Mouse (Mus musculus): ENCODE results near the gene Llgl2.

The Llgl2 gene

GRCm38 (mm10) chr11:115823774-115824740 is at the start of gene Llgl2:
Gene Llgl2, plus strand, starts transcription at chr11:115824049.
- peak; percentile 81 for DNase-seq (ENCODE audit: low spot score)

GRCm38 (mm10) chr11:115774653-115775052 is 49.2 kb upstream of the Llgl2 start:
- DNase-seq (ENCODE audit: low spot score) = no peak

- DNase-seq (ENCODE audit: low spot score) = no peak
These were observed 47.8 kb upstream of the Llgl2 start for GRCm38 (mm10) chr11:115775821-115776665.

GRCm38 (mm10) chr11:115776954-115777353 is 46.9 kb upstream of the Llgl2 start:
- no peak for DNase-seq (ENCODE audit: low spot score)

GRCm38 (mm10) chr11:115777487-115778335 is 46.1 kb upstream of the Llgl2 start:
- DNase-seq (ENCODE audit: low spot score) = no peak

GRCm38 (mm10) chr11:115779038-115779571 is 44.7 kb upstream of the Llgl2 start:
- peak; percentile 20 for DNase-seq (ENCODE audit: low spot score)

DNA sequence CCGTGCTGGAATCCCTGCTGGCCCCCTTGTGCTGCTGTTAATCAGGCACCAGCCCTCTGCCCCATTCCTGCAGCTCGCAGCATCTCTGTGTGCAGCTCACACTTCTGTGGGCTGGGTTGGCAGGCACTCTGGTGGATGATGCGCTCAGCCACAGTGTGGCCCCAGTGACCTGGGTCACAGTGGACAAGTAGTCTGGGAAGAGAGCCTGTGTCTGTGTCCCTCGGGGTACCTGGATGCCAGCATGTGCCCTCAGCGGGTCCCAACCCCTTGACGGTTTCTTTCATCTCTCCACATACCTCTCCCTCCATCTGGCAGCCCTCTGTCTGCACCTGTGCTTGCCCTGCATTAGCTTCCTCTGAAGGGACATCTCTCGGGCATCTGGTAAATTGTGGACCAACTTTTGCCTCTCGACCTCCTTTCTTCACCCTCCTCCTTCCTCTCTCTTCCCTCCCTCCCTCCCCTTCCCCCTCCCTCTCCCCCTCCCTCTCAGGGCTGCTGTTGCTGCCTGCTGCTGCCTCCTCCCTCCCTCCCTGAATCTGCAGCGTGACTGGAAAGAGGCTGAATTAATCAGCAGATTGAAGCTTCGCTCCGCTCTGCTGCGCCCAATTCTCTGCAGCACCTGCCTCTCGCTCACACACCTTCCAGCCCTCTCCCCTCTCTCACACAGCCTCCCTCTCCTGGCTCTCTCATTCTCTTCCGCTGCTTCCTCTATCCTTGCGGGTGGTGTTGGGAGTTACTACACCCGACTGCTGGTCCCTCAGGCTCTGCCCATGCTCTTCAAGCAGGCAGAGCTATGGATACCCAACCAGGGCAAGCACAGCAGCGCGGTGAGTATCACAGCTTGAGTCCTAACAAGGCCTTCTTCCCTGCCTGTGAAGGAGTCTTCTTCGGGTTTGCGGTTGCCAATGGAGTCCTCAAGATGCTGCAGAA is 43.4 kb upstream of the Llgl2 start:
- DNase-seq (ENCODE audit: low spot score) = no peak

DNA sequence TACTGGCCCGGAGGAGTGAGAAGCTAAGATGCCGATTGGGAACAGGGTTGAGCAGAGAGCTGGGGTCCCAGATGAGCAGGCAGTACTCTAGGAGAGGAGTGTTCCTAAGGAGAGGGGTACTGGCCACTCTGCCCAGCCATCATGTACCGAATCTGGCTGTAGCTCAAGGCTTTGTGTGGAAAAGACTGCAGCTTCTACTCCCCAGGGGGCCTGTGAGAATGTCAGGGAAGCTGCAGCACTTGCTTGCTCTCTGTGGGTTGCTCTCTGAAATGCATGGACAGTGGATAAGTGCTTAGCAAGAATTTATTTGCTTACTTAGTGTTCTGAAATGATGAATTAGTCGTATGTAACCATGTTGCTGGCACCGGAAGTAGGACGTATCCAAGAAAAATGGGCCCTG is 37.4 kb upstream of the Llgl2 start:
- no peak for DNase-seq (ENCODE audit: low spot score)

DNA sequence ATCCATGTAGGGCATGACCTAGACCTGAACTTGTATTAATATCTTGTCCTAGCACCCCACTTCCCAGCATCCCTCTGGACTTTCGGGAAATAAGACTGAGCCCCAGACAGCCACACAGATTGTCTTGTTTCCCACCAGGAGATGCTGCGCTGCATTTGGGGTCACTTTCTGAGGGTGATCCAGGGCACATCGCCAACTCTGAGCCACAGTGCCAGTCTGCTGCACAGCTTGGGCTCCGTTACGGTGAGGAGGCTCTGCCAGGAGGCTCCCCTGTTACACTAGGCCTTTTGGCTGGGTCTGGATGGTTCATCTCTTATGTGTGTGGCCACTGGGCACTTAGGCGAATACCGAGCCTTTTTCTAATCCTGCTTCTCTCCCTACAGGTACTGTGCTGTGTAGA is 34.1 kb upstream of the Llgl2 start:
- no peak for DNase-seq (ENCODE audit: low spot score)

DNA sequence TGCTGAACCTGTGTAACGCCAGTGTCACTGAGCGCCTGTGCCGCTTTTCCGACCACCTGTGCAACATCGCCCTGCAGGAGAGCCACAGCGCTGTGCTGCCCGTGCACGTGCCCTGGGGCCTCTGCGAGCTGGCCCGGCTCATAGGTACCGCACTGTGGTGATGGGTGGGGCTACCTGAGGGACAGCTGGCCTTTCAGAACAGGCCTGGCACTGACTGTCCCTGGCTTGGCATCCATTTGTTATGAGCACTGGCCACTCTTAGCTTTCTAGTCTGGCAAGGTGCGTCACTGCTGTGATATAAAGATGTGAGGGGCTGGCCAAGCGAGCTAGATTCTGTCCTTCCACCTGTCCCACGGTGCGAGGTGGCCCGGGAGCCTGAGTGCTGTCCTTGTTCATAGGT is 31.9 kb upstream of the Llgl2 start:
- DNase-seq (ENCODE audit: low spot score) = no peak

DNA sequence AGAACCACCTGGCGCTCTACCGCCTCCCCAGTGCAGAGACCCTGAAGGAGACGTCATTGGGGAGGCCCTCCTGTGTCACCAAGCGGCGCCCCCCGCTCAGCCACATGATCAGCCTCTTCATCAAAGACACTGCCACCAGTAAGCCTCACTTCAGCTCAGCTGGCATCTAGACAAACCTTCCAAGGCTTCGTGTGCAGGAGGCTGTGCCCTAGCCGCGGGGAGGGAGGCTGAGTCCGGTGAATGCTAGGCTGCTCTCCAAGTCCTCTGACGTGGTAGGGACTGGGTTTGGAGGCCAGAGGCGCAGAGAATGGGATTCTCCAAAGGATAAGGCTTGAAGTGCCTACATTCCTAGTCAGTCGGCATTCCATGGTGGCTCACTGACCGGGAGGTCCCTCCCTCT is 31.5 kb upstream of the Llgl2 start:
- no peak for DNase-seq (ENCODE audit: low spot score)

DNA sequence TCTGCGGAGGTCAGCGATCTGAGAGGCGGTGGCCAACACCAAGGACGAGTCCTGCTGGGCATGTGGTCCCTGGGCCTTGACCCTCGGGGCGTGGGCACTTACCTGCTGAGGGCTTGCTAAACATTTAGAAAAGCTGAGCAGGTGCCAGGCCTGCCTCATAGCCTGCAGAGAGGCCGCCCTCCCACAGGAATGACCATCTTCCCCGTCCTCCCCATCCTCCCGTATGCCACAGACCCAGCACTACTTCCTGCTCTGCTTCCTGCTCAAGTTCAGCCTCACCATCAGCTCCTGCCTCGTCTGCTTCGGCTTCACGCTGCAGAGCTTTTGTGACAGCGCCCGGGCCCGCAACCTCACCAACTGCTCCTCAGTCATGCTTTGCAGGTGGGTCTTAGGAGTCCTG is 27.0 kb upstream of the Llgl2 start:
- no peak for DNase-seq (ENCODE audit: low spot score)

GRCm38 (mm10) chr11:115797665-115798064 is 26.2 kb upstream of the Llgl2 start:
- no peak for DNase-seq (ENCODE audit: low spot score)

DNA sequence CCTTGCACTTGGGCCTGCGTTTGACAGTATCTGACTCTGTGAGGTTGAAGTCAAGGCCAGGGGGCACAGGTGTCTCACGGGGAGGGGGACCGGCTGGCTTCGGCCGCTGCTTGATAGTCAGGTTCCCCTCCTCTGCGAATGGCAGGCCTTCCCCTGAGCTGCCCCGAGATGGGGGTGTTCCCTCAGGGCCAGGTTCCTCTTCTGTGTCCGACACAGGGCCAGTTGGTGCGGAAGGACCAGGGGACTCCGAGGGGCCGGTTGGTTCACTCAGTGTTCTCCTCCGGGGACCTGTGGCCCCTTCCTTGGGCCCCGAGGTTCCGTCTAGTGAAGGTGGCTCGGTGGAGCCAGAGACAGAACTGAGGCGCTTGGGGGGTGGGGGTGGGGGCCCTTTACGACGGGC is 22.9 kb upstream of the Llgl2 start:
- no peak for DNase-seq (ENCODE audit: low spot score)

DNA sequence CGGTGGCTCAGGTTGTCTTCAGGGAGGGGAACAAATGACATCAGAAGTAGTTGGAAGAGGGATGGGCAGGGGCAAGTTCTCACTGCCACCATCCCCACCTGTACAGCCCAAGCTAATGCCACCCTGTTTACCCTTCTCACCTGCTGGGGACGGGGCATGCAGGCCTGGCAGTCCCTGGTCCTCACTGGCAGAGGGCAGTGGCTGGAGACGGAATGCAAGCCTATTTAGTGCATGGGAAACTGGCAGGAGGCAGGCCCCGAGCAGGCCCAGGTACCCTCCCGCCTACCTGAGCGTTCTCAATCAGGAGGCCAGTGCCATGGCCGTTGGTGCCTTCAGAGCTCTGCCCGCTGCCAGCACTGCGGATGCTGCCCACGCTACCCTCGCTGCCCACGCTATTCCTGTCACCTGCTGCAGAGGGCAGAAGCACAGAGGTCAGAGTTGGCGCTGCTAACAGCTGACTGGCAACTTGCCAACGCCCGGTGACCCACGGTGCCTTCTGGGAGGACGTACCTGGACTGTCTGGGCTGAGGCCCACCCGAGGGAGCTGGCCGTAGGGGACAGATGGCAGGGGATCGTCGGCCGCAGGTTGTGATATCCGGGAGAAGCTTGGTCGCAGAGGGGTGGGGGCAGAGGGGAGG is 20.7 kb upstream of the Llgl2 start:
- DNase-seq (ENCODE audit: low spot score) = no peak

- DNase-seq (ENCODE audit: low spot score) = no peak
These were observed 18.8 kb upstream of the Llgl2 start for GRCm38 (mm10) chr11:115805005-115805404.

GRCm38 (mm10) chr11:115806154-115806553 is 17.7 kb upstream of the Llgl2 start:
- DNase-seq (ENCODE audit: low spot score) = no peak

DNA sequence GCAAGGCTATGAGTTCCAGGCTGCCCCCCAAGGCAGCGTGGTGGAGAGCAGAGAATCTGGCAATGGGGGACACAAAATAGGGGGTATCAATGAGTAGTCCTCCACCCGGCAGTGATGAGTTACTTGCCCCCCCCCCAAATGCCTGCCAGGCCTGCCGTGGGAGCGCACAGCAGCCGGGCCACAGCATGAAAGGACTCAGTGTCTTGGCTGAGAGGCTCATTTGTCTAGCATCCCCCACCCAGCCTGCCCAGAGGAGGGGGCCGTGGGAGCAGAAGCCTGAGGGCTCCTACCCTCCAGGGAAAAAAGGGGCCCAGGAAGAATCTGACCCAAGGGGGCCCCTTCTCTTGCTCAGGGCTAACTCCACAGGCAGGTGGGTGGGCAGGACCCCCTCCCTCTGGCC is 16.5 kb upstream of the Llgl2 start:
- no peak for DNase-seq (ENCODE audit: low spot score)

DNA sequence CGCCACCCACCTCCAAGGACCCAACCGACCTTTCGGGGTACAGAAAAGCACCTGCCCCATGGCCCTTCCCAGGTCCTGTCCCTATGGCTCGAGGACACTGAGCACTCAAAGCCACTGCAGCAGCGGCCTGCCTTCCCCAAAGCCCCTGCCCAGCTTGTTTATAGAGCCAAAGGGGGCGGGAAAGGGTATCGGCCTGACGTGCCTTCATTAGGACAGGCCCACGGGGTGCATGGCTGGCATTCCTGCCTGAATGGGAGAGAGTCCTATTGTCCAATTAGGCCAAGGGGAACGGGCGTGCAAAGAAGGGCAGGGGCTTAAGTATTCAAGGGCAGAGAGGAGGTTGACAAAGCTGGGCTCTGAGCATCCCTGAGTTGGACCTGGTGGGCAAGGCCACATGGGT is 15.9 kb upstream of the Llgl2 start:
- no peak for DNase-seq (ENCODE audit: low spot score)

DNA sequence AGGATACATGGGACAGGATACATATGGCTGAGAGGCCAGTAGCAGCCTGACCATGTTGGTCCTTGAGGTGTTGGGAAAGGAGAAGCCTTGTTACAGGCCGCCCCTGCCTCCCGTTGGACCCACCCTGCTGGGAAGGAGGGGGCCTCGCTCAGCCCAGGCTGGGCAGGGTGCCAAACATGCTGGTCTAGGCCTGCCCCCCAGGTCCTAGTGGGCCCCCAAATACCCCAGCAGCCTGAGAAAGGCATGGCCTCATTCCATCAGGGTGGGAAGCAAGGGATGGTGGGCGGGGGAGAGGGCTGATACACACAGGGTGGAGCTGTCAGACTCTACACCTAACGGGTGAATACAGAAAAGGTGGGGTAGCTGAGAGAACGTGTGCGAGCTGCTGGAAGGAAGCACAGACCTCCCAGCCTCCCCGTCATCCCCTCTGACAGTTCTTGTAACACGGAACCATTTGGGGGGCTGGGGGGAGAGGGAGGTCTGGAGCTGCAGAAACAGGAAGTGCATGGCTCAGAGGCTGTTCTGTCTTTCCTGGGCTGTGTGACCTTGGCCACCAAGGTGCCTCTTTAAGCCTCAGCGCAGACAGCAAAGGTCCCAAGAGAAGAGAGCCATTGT is 15.0 kb upstream of the Llgl2 start:
- no peak for DNase-seq (ENCODE audit: low spot score)

Measured in T-cell, adult 2 months (primary cell).